Mouse (Mus musculus): ENCODE measurements at regions not wholly inside any gene's neighbourhood (a gene's known extent, or its start where the extent isn't known, plus 50 kb on each side); places are given as distances from the start of the nearest gene placed in this dataset.

- TF ChIP-seq CTCF (IDR thresholded peaks at IDR 0.05; ENCODE audit: insufficient read depth, low read length) (no peak), POLR2A (IDR thresholded peaks at IDR 0.05; ENCODE audit: borderline replicate concordance, extremely low read depth, low read depth, low read length) (no peak)
Observed at GRCm38 (mm10) chr13:55898257-55898950, 62.4 kb upstream of the Pitx1 start.
